Mouse (Mus musculus) kidney, postnatal 0 days (tissue): ENCODE data around the gene Pde5a. TPM values are rescaled to one million over a fixed set of nuclear protein-coding genes. Genes with fewer than 3 reads are reported as not detected.

Experiments used
- ATAC-seq: fragments of 200-750 bp; cut with Nextera tagmentation; replicated peaks from 2 replicates; pipeline ENCODE4 v1.8.0; 2017; ENCODE audit warnings: low read depth, moderate number of reproducible peaks, moderate TSS enrichment, moderate library complexity; ENCODE audit not compliant: low FRiP score
- DNase-seq: peaks from one replicate; pipeline ENCODE4 v3.0.0-alpha.2; 2016; ENCODE audit warnings: low spot score
- H3K27ac ChIP-seq: fragments of 300-500 bp; sonication (generic); 2 replicates; pipeline ENCODE4 v1.5.1; 2014; ENCODE audit warnings: mild to moderate bottlenecking
- H3K27me3 ChIP-seq: fragments of 300-500 bp; sonication (generic); 2 replicates; pipeline ENCODE4 v1.6.1; 2014; ENCODE audit warnings: low read length, mixed read lengths; ENCODE audit not compliant: insufficient read depth
- H3K36me3 ChIP-seq: fragments of 300-500 bp; sonication (generic); 2 replicates; pipeline ENCODE4 v1.6.1; 2014; ENCODE audit warnings: low read length, mixed read lengths; ENCODE audit not compliant: insufficient read depth
- H3K4me1 ChIP-seq: fragments of 300-500 bp; sonication (generic); replicated peaks from 2 replicates; pipeline ENCODE4 v1.6.1; 2014; ENCODE audit warnings: antibody characterized with exemption, low read length, mixed read lengths; ENCODE audit not compliant: insufficient read depth
- H3K4me2 ChIP-seq: fragments of 300-500 bp; sonication (generic); 2 replicates; pipeline ENCODE4 v1.6.1; 2014; ENCODE audit warnings: mild to moderate bottlenecking, low read length, moderate library complexity, mixed read lengths
- H3K4me3 ChIP-seq: fragments of 300-500 bp; sonication (generic); replicated peaks from 2 replicates; pipeline ENCODE4 v1.5.1; 2014; ENCODE audit warnings: low read depth, low read length
- H3K9ac ChIP-seq: fragments of 300-500 bp; sonication (generic); 2 replicates; pipeline ENCODE4 v1.6.1; 2014; ENCODE audit warnings: low read depth, low read length
- H3K9me3 ChIP-seq: fragments of 300-500 bp; sonication (generic); replicated peaks from 2 replicates; pipeline ENCODE4 v1.6.1; 2016; ENCODE audit warnings: low read length, inconsistent platforms, mixed read lengths
- CTCF ChIP-seq: IDR thresholded peaks from 2 replicates; pipeline ENCODE4 v1.5.1; 2016; ENCODE audit warnings: antibody characterized with exemption, low read depth, mild to moderate bottlenecking, moderate library complexity
- WGBS: fragments of 180-500 bp; shearing (Covaris S2); extraction: QIAGEN DNeasy Blood & Tissue Kit; methylation state at CpG from one replicate; pipeline ENCODE4 v1.1.7; 2014; 5-methylcytosine and 5-hydroxymethylcytosine counted together
- polyA plus RNA-seq: library from polyadenylated mRNA; unstranded; fragments of >200 nt; fragmentation: Nextera tagmentation; extraction: Ambion mirVana; gene quantifications from 2 replicates; pipeline ENCODE4 v1.2.1, GENCODE M21; 2015

The Pde5a gene
- polyA plus RNA-seq, 1 experiment from 2014 or later, result 3.7 TPM

GRCm38 (mm10) chr3:122784245-122784644 lies 55.5 kb downstream of the Pde5a start:
- H3K4me3 ChIP-seq, result no peak overlapping the region
- 57% methylated on average over 1 of the region's 1 CpGs for WGBS
- no peaks in the 10 kb centered on the region for H3K9me3 ChIP-seq
- no peak overlapping the region for H3K9ac ChIP-seq
- H3K36me3 ChIP-seq, result no peaks in the 10 kb centered on the region
- no peaks in the 10 kb centered on the region for H3K27me3 ChIP-seq
- DNase-seq (peak; percentile 58), ATAC-seq (no peak)
- TF ChIP-seq CTCF, result peak; percentile 69
- H3K27ac ChIP-seq, result no peak overlapping the region
- no peak overlapping the region for H3K4me2 ChIP-seq
- no peaks in the 10 kb centered on the region for H3K4me1 ChIP-seq

DNA sequence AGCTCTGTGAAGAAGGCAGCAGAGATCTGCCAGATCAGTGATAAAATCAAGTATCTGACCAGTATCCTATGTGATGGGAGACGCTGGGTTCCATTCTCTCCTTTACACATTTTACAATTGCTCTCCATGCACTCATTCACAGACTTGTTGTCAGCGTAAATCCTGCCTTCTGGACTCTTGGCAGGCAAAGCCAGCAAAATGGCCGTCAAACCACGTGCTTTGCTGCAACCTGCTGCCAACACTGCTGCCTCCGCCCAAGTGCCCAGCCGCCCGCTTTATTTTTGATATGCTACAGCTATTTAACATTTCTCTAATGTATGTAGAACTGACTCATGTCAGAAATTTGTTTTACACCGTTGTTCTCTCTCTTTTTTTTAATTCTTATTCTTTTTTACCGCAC lies 59.6 kb downstream of the Pde5a start:
- 0 out of 2 replicates have a peak, but pooled peaks cover 2% of the 10 kb centered on the region for H3K36me3 ChIP-seq
- no peak for DNase-seq
- no peak for ATAC-seq
- H3K27ac ChIP-seq, result no peak overlapping the region
- no peaks in the 10 kb centered on the region for H3K4me1 ChIP-seq
- H3K9me3 ChIP-seq, result no peaks in the 10 kb centered on the region; the same call in 1 of the 2 replicates
- 96% methylated on average over 9 of the region's 9 CpGs for WGBS
- no peaks in the 10 kb centered on the region for H3K27me3 ChIP-seq
- no peak overlapping the region for H3K4me3 ChIP-seq
- H3K4me2 ChIP-seq, result no peak overlapping the region
- no peak overlapping the region for H3K9ac ChIP-seq
- no peak for TF ChIP-seq CTCF

GRCm38 (mm10) chr3:122789544-122789943 lies 60.8 kb downstream of the Pde5a start:
- TF ChIP-seq CTCF, result no peak
- Histone ChIP-seq H3K27me3 (no peaks in the 10 kb centered on the region), H3K27ac (no peak overlapping the region), H3K9ac (no peak overlapping the region), H3K36me3 (0 out of 2 replicates have a peak, but pooled peaks cover 2% of the 10 kb centered on the region), H3K4me3 (no peak overlapping the region), H3K4me1 (no peaks in the 10 kb centered on the region), H3K9me3 (no peaks in the 10 kb centered on the region; the same call in 1 of the 2 replicates), H3K4me2 (no peak overlapping the region)
- DNase-seq (no peak), ATAC-seq (no peak)
- 95% methylated on average over 6 of the region's 6 CpGs for WGBS

DNA sequence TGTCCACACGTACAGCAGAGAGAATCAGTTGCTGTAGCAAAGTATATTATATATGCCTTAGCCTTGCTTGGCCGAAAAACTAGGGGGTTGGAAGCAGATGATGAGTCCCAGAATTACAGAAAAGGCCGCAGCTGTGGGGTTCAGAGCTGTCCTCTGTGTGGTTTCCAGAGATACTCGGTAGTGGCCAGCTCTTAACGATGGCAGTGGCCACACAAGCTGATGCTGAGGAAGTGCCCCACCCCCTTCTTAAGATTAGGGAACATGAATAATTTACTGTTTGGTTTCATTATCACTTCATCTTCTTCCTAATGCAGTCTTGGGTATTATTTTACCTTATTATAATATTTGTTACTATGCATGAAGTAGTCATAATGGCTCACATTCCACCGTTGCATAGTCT lies 71.3 kb downstream of the Pde5a start:
- ATAC-seq (no peak), DNase-seq (no peak)
- Histone ChIP-seq H3K27ac (no peak overlapping the region), H3K4me2 (no peak overlapping the region), H3K9ac (no peak overlapping the region), H3K4me3 (no peak overlapping the region), H3K4me1 (no peaks in the 10 kb centered on the region), H3K36me3 (no peaks in the 10 kb centered on the region), H3K9me3 (no peaks in the 10 kb centered on the region), H3K27me3 (no peaks in the 10 kb centered on the region)
- WGBS, result 76% methylated on average over 6 of the region's 6 CpGs
- no peak for TF ChIP-seq CTCF

GRCm38 (mm10) chr3:122800553-122801435 lies 72.0 kb downstream of the Pde5a start:
- H3K36me3 ChIP-seq, result no peaks in the 10 kb centered on the region
- TF ChIP-seq CTCF, result no peak
- no peak overlapping the region for H3K4me3 ChIP-seq
- H3K4me2 ChIP-seq, result no peak overlapping the region
- H3K9ac ChIP-seq, result no peak overlapping the region
- no peak overlapping the region for H3K27ac ChIP-seq
- H3K27me3 ChIP-seq, result no peaks in the 10 kb centered on the region
- 36% methylated on average over 10 of the region's 10 CpGs for WGBS
- no peaks in the 10 kb centered on the region for H3K9me3 ChIP-seq
- DNase-seq (peak; percentile 56), ATAC-seq (no peak)
- H3K4me1 ChIP-seq, result no peaks in the 10 kb centered on the region

DNA sequence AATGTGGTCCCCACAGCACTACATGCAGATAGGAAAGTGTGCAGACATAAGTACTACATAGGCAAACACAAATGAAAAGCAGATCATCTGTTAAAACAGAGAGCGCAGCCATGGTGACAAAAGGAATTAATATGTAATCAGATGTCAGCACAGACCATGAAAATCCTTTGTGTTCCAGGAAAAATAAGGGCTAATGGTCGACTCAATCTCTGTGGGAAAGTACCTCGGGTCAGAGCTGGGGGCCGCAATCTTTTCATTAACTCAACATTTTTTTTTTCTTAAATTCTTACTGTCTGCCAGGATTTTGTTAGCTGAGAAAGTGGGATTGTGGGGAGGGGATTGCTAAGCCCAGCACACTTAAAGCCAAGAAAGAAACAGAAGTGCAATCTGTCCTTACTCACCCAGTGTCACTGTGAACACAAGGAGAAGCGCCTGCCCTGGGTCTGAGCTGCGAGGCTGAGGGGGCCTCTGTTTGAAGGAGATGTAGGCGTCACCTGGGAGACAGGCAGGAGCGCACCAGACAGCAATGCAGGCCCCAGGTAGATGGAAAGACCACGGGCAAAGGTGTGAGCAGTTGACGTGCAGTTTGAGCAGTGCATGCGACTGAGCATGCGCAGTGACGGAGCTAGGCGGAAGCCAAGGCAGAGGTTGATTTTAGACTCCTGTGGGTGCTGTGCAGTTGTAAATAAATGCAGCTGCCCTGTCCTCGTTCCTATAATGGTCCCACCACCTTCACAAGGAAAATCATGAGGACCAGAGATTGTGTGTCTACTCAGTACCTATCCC lies 72.9 kb downstream of the Pde5a start:
- Histone ChIP-seq H3K27ac (peak overlapping the region; percentile 2; the same call in 1 of the 2 replicates), H3K36me3 (no peaks in the 10 kb centered on the region), H3K9me3 (no peaks in the 10 kb centered on the region), H3K4me3 (no peak overlapping the region), H3K27me3 (no peaks in the 10 kb centered on the region), H3K4me1 (no peaks in the 10 kb centered on the region), H3K4me2 (no peak overlapping the region), H3K9ac (no peak overlapping the region)
- 80% methylated on average over 15 of the region's 15 CpGs for WGBS
- TF ChIP-seq CTCF, result no peak
- ATAC-seq, result no peak
- peak; percentile 44 for DNase-seq
